ENCODE assay signal across 7 mouse cellular contexts in genomic region chr10:81378553-81379182, GRCm38 (mm10). TPM values are rescaled to one million over a fixed set of nuclear protein-coding genes. Genes with fewer than 3 reads are reported as not detected.
DNase-seq lines count a peak whose midpoint lies in the region; ATAC-seq and TF ChIP-seq lines count a peak whose summit lies in the region.

No protein-coding gene starts in this region.

- peak; percentile 100 for DNase-seq in adrenal gland, adult 8-10 months
- peak; percentile 100 for DNase-seq in embryonic facial prominence, embryonic 10.5 days (ENCODE audit: low spot score)
- peak; percentile 91 for DNase-seq in gonadal fat pad, adult 2 months (ENCODE audit: low read depth)
- DNase-seq in left cerebral cortex, postnatal 4 days, result peak; percentile 100

- peaks cover 33% of the 10 kb centered on the region for H3K36me3 ChIP-seq in embryonic facial prominence, embryonic 10.5 days (replicated peaks)
- H3K36me3 ChIP-seq in intestine, postnatal 0 days (ENCODE audit: control insufficient read depth, insufficient read depth), result peaks cover 17% of the 10 kb centered on the region
- H3K36me3 ChIP-seq in midbrain, embryonic 12.5 days, result peaks cover 21% of the 10 kb centered on the region
- peaks cover 5% of the 10 kb centered on the region for H3K36me3 ChIP-seq in small intestine, adult 2 months (ENCODE audit: control insufficient read depth, insufficient read depth, low read length)

- H3K9ac ChIP-seq in intestine, postnatal 0 days (ENCODE audit: low read depth, low read length), result 0 out of 2 replicates have a peak overlapping the region, but pooled peaks have one; percentile 91
- H3K9ac ChIP-seq in midbrain, embryonic 12.5 days (replicated peaks), result peak overlapping the region; percentile 97

- H3K4me1 ChIP-seq in embryonic facial prominence, embryonic 10.5 days, result peaks cover 30% of the 10 kb centered on the region
- peaks cover 11% of the 10 kb centered on the region for H3K4me1 ChIP-seq in intestine, postnatal 0 days (replicated peaks; ENCODE audit: control insufficient read depth, insufficient read depth, low read length)
- H3K4me1 ChIP-seq in midbrain, embryonic 12.5 days, result peaks cover 33% of the 10 kb centered on the region
- H3K4me1 ChIP-seq in small intestine, adult 2 months (ENCODE audit: control insufficient read depth, insufficient read depth, insufficient read length, low read length), result peaks cover 21% of the 10 kb centered on the region; the same call in 1 of the 2 replicates

- peak; percentile 26; the same call in 1 of the 2 replicates for TF ChIP-seq CTCF in intestine, postnatal 0 days (IDR thresholded peaks at IDR 0.05; ENCODE audit: low read depth)
- no peak for TF ChIP-seq CTCF in small intestine, adult 2 months (IDR thresholded peaks at IDR 0.05; ENCODE audit: extremely low read depth, insufficient read length, insufficient replicate concordance, low read depth, low read length)

- peak overlapping the region; percentile 91 for H3K4me3 ChIP-seq in embryonic facial prominence, embryonic 10.5 days
- H3K4me3 ChIP-seq in intestine, postnatal 0 days (ENCODE audit: low read depth, low read length), result peak overlapping the region; percentile 86
- peak overlapping the region; percentile 85 for H3K4me3 ChIP-seq in midbrain, embryonic 12.5 days
- peak overlapping the region; percentile 86 for H3K4me3 ChIP-seq in small intestine, adult 2 months (ENCODE audit: low read depth, low read length)

- no peaks in the 10 kb centered on the region for H3K9me3 ChIP-seq in embryonic facial prominence, embryonic 10.5 days
- H3K9me3 ChIP-seq in intestine, postnatal 0 days (ENCODE audit: control insufficient read depth), result no peaks in the 10 kb centered on the region
- H3K9me3 ChIP-seq in midbrain, embryonic 12.5 days, result no peaks in the 10 kb centered on the region

- intact Hi-C loops in left cerebral cortex, postnatal 4 days (cut with DNase I), result no loop called here

- under 1% methylated on average over 46 of the region's 46 CpGs for WGBS in embryonic facial prominence, embryonic 10.5 days
- under 1% methylated on average over 46 of the region's 46 CpGs for WGBS in intestine, postnatal 0 days
- under 1% methylated on average over 46 of the region's 46 CpGs for WGBS in midbrain, embryonic 12.5 days
- WGBS in small intestine, adult 2 months, result 1% methylated on average over 46 of the region's 46 CpGs

- H3K27me3 ChIP-seq in embryonic facial prominence, embryonic 10.5 days (replicated peaks; ENCODE audit: low read depth, poor library complexity, severe bottlenecking), result no peaks in the 10 kb centered on the region
- no peaks in the 10 kb centered on the region for H3K27me3 ChIP-seq in intestine, postnatal 0 days (replicated peaks; ENCODE audit: control insufficient read depth, insufficient read depth, low read length)
- no peaks in the 10 kb centered on the region for H3K27me3 ChIP-seq in midbrain, embryonic 12.5 days
- H3K27me3 ChIP-seq in small intestine, adult 2 months (ENCODE audit: control insufficient read depth, insufficient read depth, low read length), result no peaks in the 10 kb centered on the region

- H3K27ac ChIP-seq in embryonic facial prominence, embryonic 10.5 days (replicated peaks), result peak overlapping the region; percentile 97
- H3K27ac ChIP-seq in intestine, postnatal 0 days (ENCODE audit: low read depth, low read length), result peak overlapping the region; percentile 75; the same call in 1 of the 2 replicates
- H3K27ac ChIP-seq in midbrain, embryonic 12.5 days (replicated peaks), result peak overlapping the region; percentile 81
- H3K27ac ChIP-seq in small intestine, adult 2 months (ENCODE audit: insufficient read depth, low read depth, low read length), result peak overlapping the region; percentile 18; the same call in 1 of the 2 replicates

- H3K4me2 ChIP-seq in intestine, postnatal 0 days (replicated peaks; ENCODE audit: low read depth), result peak overlapping the region; percentile 93
- H3K4me2 ChIP-seq in midbrain, embryonic 12.5 days (replicated peaks), result peak overlapping the region; percentile 60

- no peak; the same call in 1 of the 2 replicates for TF ChIP-seq POLR2A in small intestine, adult 2 months (IDR thresholded peaks at IDR 0.05; ENCODE audit: low read depth, low read length)

- peak; percentile 89 for ATAC-seq in intestine, postnatal 0 days
- ATAC-seq in midbrain, embryonic 12.5 days (ENCODE audit: low FRiP score, low read depth), result peak; percentile 96

RNA-seq across cellular contexts. Expression of gene Fzr1, which starts 0.4 kb away (rescaled TPM):
- total RNA-seq in adrenal gland, adult 8-10 months (2022), result 10 to 100 TPM; 47.1 to 52.7 (median 49.9) TPM
- 134 and 142 TPM in 2 replicates for polyA plus RNA-seq in embryonic facial prominence, embryonic 10.5 days (2016; fragmentation: Nextera tagmentation; extraction: Ambion mirVana)
- polyA plus RNA-seq in gonadal fat pad, adult 2 months (2012; rRNA removed), result 48.7 and 59.7 TPM in 2 replicates
- polyA plus RNA-seq in intestine, postnatal 0 days (2015; fragmentation: Nextera tagmentation; extraction: Ambion mirVana), result 40.8 and 45.2 TPM in 2 replicates
- 100 to 1,000 TPM; 109 to 112 TPM for total RNA-seq in left cerebral cortex, postnatal 4 days (2021)
- 135 and 139 TPM in 2 replicates for polyA plus RNA-seq in midbrain, embryonic 12.5 days (2016; fragmentation: Nextera tagmentation; extraction: Ambion mirVana)
- 70.5 and 132 TPM in 2 replicates for polyA plus RNA-seq in small intestine, adult 2 months (2012; rRNA removed)

RNA-seq across cellular contexts. Expression of gene Dohh, which starts 5.6 kb away (rescaled TPM):
- total RNA-seq in adrenal gland, adult 8-10 months (2022), result 10 to 100 TPM; 49.8 to 60.2 (median 55.0) TPM
- 105 and 109 TPM in 2 replicates for polyA plus RNA-seq in embryonic facial prominence, embryonic 10.5 days (2016; fragmentation: Nextera tagmentation; extraction: Ambion mirVana)
- 93.9 and 96.3 TPM in 2 replicates for polyA plus RNA-seq in gonadal fat pad, adult 2 months (2012; rRNA removed)
- 54.0 and 59.4 TPM in 2 replicates for polyA plus RNA-seq in intestine, postnatal 0 days (2015; fragmentation: Nextera tagmentation; extraction: Ambion mirVana)
- 10 to 100 TPM; 58.8 to 61.5 TPM for total RNA-seq in left cerebral cortex, postnatal 4 days (2021)
- 63.5 and 67.2 TPM in 2 replicates for polyA plus RNA-seq in midbrain, embryonic 12.5 days (2016; fragmentation: Nextera tagmentation; extraction: Ambion mirVana)
- 86.8 and 113 TPM in 2 replicates for polyA plus RNA-seq in small intestine, adult 2 months (2012; rRNA removed)

RNA-seq across cellular contexts. Expression of gene Gm48551, which starts 5.6 kb away (rescaled TPM):
- 1 to 10 TPM in 2 of 4 experiments, under 1 TPM in 2; 0.65 to 2.9 (median 1.0) TPM for total RNA-seq in adrenal gland, adult 8-10 months (2022)
- 2.7 TPM in 2 replicates for polyA plus RNA-seq in embryonic facial prominence, embryonic 10.5 days (2016; fragmentation: Nextera tagmentation; extraction: Ambion mirVana)
- polyA plus RNA-seq in gonadal fat pad, adult 2 months (2012; rRNA removed), result 3.3 and 4.2 TPM in 2 replicates
- polyA plus RNA-seq in intestine, postnatal 0 days (2015; fragmentation: Nextera tagmentation; extraction: Ambion mirVana), result 0.76 and 1.1 TPM in 2 replicates
- 1 to 10 TPM; 3.7 to 4.4 TPM for total RNA-seq in left cerebral cortex, postnatal 4 days (2021)
- 4.2 and 5.5 TPM in 2 replicates for polyA plus RNA-seq in midbrain, embryonic 12.5 days (2016; fragmentation: Nextera tagmentation; extraction: Ambion mirVana)
- 1.8 and 4.8 TPM in 2 replicates for polyA plus RNA-seq in small intestine, adult 2 months (2012; rRNA removed)

RNA-seq across cellular contexts. Expression of gene Gm48552, which starts 10.1 kb away (rescaled TPM):
- total RNA-seq in adrenal gland, adult 8-10 months (2022), result 1 to 10 TPM; 2.0 to 4.2 (median 2.6) TPM
- polyA plus RNA-seq in embryonic facial prominence, embryonic 10.5 days (2016; fragmentation: Nextera tagmentation; extraction: Ambion mirVana), result 1.8 and 3.1 TPM in 2 replicates
- polyA plus RNA-seq in gonadal fat pad, adult 2 months (2012; rRNA removed), result 3.1 and 5.6 TPM in 2 replicates
- 0.31 TPM in 1 of 2 replicates, not detected in the other for polyA plus RNA-seq in intestine, postnatal 0 days (2015; fragmentation: Nextera tagmentation; extraction: Ambion mirVana)
- 1 to 10 TPM; 2.7 to 5.9 TPM for total RNA-seq in left cerebral cortex, postnatal 4 days (2021)
- polyA plus RNA-seq in midbrain, embryonic 12.5 days (2016; fragmentation: Nextera tagmentation; extraction: Ambion mirVana), result 0.50 and 2.3 TPM in 2 replicates
- polyA plus RNA-seq in small intestine, adult 2 months (2012; rRNA removed), result 2.9 and 5.0 TPM in 2 replicates

RNA-seq across cellular contexts. Expression of gene 4930404N11Rik, which starts 13.1 kb away (rescaled TPM):
- total RNA-seq in adrenal gland, adult 8-10 months (2022), result 1 to 10 TPM; 1.6 to 5.3 (median 2.4) TPM
- 0.47 and 0.76 TPM in 2 replicates for polyA plus RNA-seq in embryonic facial prominence, embryonic 10.5 days (2016; fragmentation: Nextera tagmentation; extraction: Ambion mirVana)
- polyA plus RNA-seq in gonadal fat pad, adult 2 months (2012; rRNA removed), result 1.7 and 2.0 TPM in 2 replicates
- 0.85 and 1.5 TPM in 2 replicates for polyA plus RNA-seq in intestine, postnatal 0 days (2015; fragmentation: Nextera tagmentation; extraction: Ambion mirVana)
- 1 to 10 TPM; 1.3 to 1.4 TPM for total RNA-seq in left cerebral cortex, postnatal 4 days (2021)
- 0.34 and 0.92 TPM in 2 replicates for polyA plus RNA-seq in midbrain, embryonic 12.5 days (2016; fragmentation: Nextera tagmentation; extraction: Ambion mirVana)
- 7.4 and 20.5 TPM in 2 replicates for polyA plus RNA-seq in small intestine, adult 2 months (2012; rRNA removed)

Comparison
In these comparisons a context has a peak if more than half of its experiments do, and no peak if none do; other contexts are left out.
1. Peak in every context shown above with its lines: DNase-seq, ATAC-seq, H3K4me3 ChIP-seq and H3K27ac ChIP-seq.
2. H3K27ac ChIP-seq: peak in every context shown above with its lines; median percentile 97 in embryonic facial prominence, embryonic 10.5 days; 81 in midbrain, embryonic 12.5 days; 75 in intestine, postnatal 0 days; 18 in small intestine, adult 2 months.